Mouse (Mus musculus) erythroblast, adult 5-6 weeks (primary cell): Measurements from ENCODE around the gene Ap4e1. TPM values are rescaled to one million over a fixed set of nuclear protein-coding genes. Genes with fewer than 3 reads are reported as not detected.
"Not testable (repeated sequence)": the region's sequence is repeated elsewhere in the genome, so short reads cannot be mapped to it uniquely, and the experiment has no call there.

Experiments
- ATAC-seq: replicated peaks from 2 replicates; pipeline ENCODE4 v1.8.0; 2016; ENCODE audit warnings: moderate number of reproducible peaks, mild to moderate bottlenecking, moderate TSS enrichment, inconsistent platforms; ENCODE audit not compliant: poor library complexity, low FRiP score, severe bottlenecking
- total RNA-seq, 2 experiments: library from RNA; stranded (forward) in 1 of 2; stranded (reverse) in 1 of 2; fragments of 150-400 nt in 1 of 2; fragments of 200-764, 138-1000 nt in 1 of 2; gene quantifications; 2 replicates each; pipeline versions ENCODE4 v1.2.3 to v1.2.4; 2015 to 2017; ENCODE audit warnings: low replicate concordance in 2 of 2

Ap4e1 gene
- total RNA-seq, 2 experiments from 2014 or later, result 5.0 to 6.6 TPM

GRCm38 (mm10) chr2:127070879-127071278 is 62.4 kb downstream of the Ap4e1 start:
- no peak for ATAC-seq

GRCm38 (mm10) chr2:127074116-127074515 is 65.6 kb downstream of the Ap4e1 start:
- ATAC-seq, result no peak

GRCm38 (mm10) chr2:127077611-127078010 is 69.1 kb downstream of the Ap4e1 start:
- ATAC-seq, result no peak

- not testable (repeated sequence) for ATAC-seq
Observed at GRCm38 (mm10) chr2:127079066-127079465, 70.5 kb downstream of the Ap4e1 start.

GRCm38 (mm10) chr2:127079881-127080590 is 71.5 kb downstream of the Ap4e1 start:
- peak; percentile 59 for ATAC-seq

- peak; percentile 95 for ATAC-seq
Observed at GRCm38 (mm10) chr2:127080591-127081218, 72.2 kb downstream of the Ap4e1 start.

- no peak for ATAC-seq
Observed at GRCm38 (mm10) chr2:127086235-127086634, 77.7 kb downstream of the Ap4e1 start.

GRCm38 (mm10) chr2:127090151-127090550 is 81.6 kb downstream of the Ap4e1 start:
- ATAC-seq, result not testable (repeated sequence)

GRCm38 (mm10) chr2:127092000-127092399 is 83.5 kb downstream of the Ap4e1 start:
- no peak for ATAC-seq

GRCm38 (mm10) chr2:127108986-127109385 is 100.5 kb downstream of the Ap4e1 start:
- no peak for ATAC-seq

Other genes starting within 250 kb of the Ap4e1 start
- 0.77 TPM in 1 of 2 replicates, not detected in the other for gene Usp50, start 225.2 kb upstream of the Ap4e1 start, total RNA-seq (2015; ENCODE audit: low replicate concordance)
- 0.42 TPM in 1 of 2 replicates, not detected in the other for gene Usp50, start 225.2 kb upstream of the Ap4e1 start, total RNA-seq (2017; ENCODE audit: low replicate concordance)
- 22.2 and 51.7 TPM in 2 replicates for gene Trpm7, start 132.5 kb upstream of the Ap4e1 start, total RNA-seq (2015; ENCODE audit: low replicate concordance)
- gene Trpm7, start 132.5 kb upstream of the Ap4e1 start, total RNA-seq (2017; ENCODE audit: low replicate concordance), result 22.9 and 24.1 TPM in 2 replicates
- gene Sppl2a, start 75.5 kb upstream of the Ap4e1 start, total RNA-seq (2015; ENCODE audit: low replicate concordance), result 18.8 and 19.6 TPM in 2 replicates
- 18.1 and 23.4 TPM in 2 replicates for gene Sppl2a, start 75.5 kb upstream of the Ap4e1 start, total RNA-seq (2017; ENCODE audit: low replicate concordance)
- 2.1 and 29.7 TPM in 2 replicates for gene Blvra, start 61.9 kb downstream of the Ap4e1 start, total RNA-seq (2015; ENCODE audit: low replicate concordance)
- gene Blvra, start 61.9 kb downstream of the Ap4e1 start, total RNA-seq (2017; ENCODE audit: low replicate concordance), result 18.3 and 26.8 TPM in 2 replicates
- gene Ncaph, start 125.2 kb downstream of the Ap4e1 start, total RNA-seq (2015; ENCODE audit: low replicate concordance), result 20.8 and 25.9 TPM in 2 replicates
- 37.4 and 64.0 TPM in 2 replicates for gene Ncaph, start 125.2 kb downstream of the Ap4e1 start, total RNA-seq (2017; ENCODE audit: low replicate concordance)
- 4.8 and 5.2 TPM in 2 replicates for gene Itpripl1, start 134.7 kb downstream of the Ap4e1 start, total RNA-seq (2015; ENCODE audit: low replicate concordance)
- 4.4 and 6.1 TPM in 2 replicates for gene Itpripl1, start 134.7 kb downstream of the Ap4e1 start, total RNA-seq (2017; ENCODE audit: low replicate concordance)
- not detected in 2 replicates for gene 1810024B03Rik, start 199.6 kb downstream of the Ap4e1 start, total RNA-seq (2015; ENCODE audit: low replicate concordance)
- gene 1810024B03Rik, start 199.6 kb downstream of the Ap4e1 start, total RNA-seq (2017; ENCODE audit: low replicate concordance), result 0.84 TPM in 1 of 2 replicates, not detected in the other
- 25.7 and 44.3 TPM in 2 replicates for gene Snrnp200, start 199.7 kb downstream of the Ap4e1 start, total RNA-seq (2015; ENCODE audit: low replicate concordance)
- 45.7 and 55.2 TPM in 2 replicates for gene Snrnp200, start 199.7 kb downstream of the Ap4e1 start, total RNA-seq (2017; ENCODE audit: low replicate concordance)
- 7.9 and 11.1 TPM in 2 replicates for gene Ciao1, start 239.1 kb downstream of the Ap4e1 start, total RNA-seq (2015; ENCODE audit: low replicate concordance)
- gene Ciao1, start 239.1 kb downstream of the Ap4e1 start, total RNA-seq (2017; ENCODE audit: low replicate concordance), result 17.4 and 30.4 TPM in 2 replicates
- 8.3 and 15.0 TPM in 2 replicates for gene Tmem127, start 239.2 kb downstream of the Ap4e1 start, total RNA-seq (2015; ENCODE audit: low replicate concordance)
- gene Tmem127, start 239.2 kb downstream of the Ap4e1 start, total RNA-seq (2017; ENCODE audit: low replicate concordance), result 13.9 and 20.6 TPM in 2 replicates